Mouse (Mus musculus): ENCODE measurements around the gene Pcyt1a. TPM values are rescaled to one million over a fixed set of nuclear protein-coding genes. Genes with fewer than 3 reads are reported as not detected.

Gene Pcyt1a
- polyA plus RNA-seq, 1 experiment: 33.4 TPM

DNA sequence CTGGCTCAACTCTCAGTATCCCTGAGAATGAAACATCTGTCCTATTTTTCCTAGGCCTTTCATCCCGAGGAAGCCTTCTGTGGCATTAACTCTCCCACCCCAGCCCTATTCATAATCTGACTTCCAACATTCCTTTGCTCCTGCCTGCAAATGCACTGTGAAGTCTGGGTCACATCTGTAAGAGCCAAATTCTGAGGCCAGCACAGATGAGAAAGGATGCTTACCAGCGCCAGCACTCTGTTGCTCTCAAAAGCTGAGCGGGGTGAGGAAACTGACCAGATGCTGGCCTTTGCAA lies 34.2 kb upstream of the Pcyt1a start:
- Histone ChIP-seq H3K4me3 (replicated peaks; ENCODE audit: insufficient read depth, low read depth, low read length) (no peak overlapping the region), H3K4me1 (ENCODE audit: control insufficient read depth, insufficient read depth, low read length) (no peaks in the 10 kb centered on the region), H3K27me3 (ENCODE audit: control insufficient read depth, insufficient read depth, low read length) (no peaks in the 10 kb centered on the region), H3K27ac (ENCODE audit: insufficient read depth, low read length) (no peak overlapping the region)
- DNase-seq: no peak
- 63% methylated on average over 3 of the region's 3 CpGs for WGBS
- TF ChIP-seq CTCF (IDR thresholded peaks at IDR 0.05; ENCODE audit: borderline replicate concordance, insufficient read depth, low read depth, low read length): no peak
- no peak for TF ChIP-seq POLR2A (IDR thresholded peaks at IDR 0.05; ENCODE audit: borderline replicate concordance, insufficient read depth, low read length)

DNA sequence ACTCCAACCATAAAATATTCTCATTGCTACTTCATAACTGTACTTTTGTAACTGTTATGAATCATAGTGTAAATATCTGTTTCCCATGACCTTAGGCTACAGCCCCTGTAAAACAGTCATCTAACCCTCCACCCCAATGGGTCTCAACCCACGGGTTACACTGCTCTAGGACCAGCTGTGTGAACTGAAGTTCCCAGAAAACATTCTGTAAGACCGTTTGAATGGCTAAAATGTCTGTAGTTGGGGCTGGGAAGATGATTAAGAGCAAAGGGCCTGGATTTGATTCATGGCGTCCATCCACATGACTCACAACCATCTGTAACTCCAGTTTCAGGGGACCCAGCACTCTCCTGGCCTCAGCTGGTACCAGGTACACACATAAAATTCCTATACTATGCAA lies 32.5 kb upstream of the Pcyt1a start:
- TF ChIP-seq POLR2A (IDR thresholded peaks at IDR 0.05; ENCODE audit: borderline replicate concordance, insufficient read depth, low read length) (no peak), CTCF (IDR thresholded peaks at IDR 0.05; ENCODE audit: borderline replicate concordance, insufficient read depth, low read depth, low read length) (no peak)
- no peak overlapping the region for H3K27ac ChIP-seq (ENCODE audit: insufficient read depth, low read length)
- no peak for DNase-seq
- no peaks in the 10 kb centered on the region for H3K27me3 ChIP-seq (ENCODE audit: control insufficient read depth, insufficient read depth, low read length)
- 75% methylated on average over 3 of the region's 3 CpGs for WGBS
- no peak overlapping the region for H3K4me3 ChIP-seq (replicated peaks; ENCODE audit: insufficient read depth, low read depth, low read length)
- H3K4me1 ChIP-seq (ENCODE audit: control insufficient read depth, insufficient read depth, low read length): no peaks in the 10 kb centered on the region

- 84% methylated on average over 7 of the region's 7 CpGs for WGBS
- Histone ChIP-seq H3K4me3 (replicated peaks; ENCODE audit: insufficient read depth, low read depth, low read length) (no peak within 1 kb of the TSS), H3K4me1 (ENCODE audit: control insufficient read depth, insufficient read depth, low read length) (no peaks in the 10 kb centered on the region), H3K27me3 (ENCODE audit: control insufficient read depth, insufficient read depth, low read length) (no peaks in the 10 kb centered on the region), H3K27ac (ENCODE audit: insufficient read depth, low read length) (no peak within 1 kb of the TSS)
- TF ChIP-seq POLR2A (IDR thresholded peaks at IDR 0.05; ENCODE audit: borderline replicate concordance, insufficient read depth, low read length) (no peak), CTCF (IDR thresholded peaks at IDR 0.05; ENCODE audit: borderline replicate concordance, insufficient read depth, low read depth, low read length) (no peak)
- DNase-seq: no peak
Observed at GRCm38 (mm10) chr16:32400267-32400666, 30.5 kb upstream of the Pcyt1a start, which contains the start of gene Tm4sf19. Tm4sf19 (plus strand) TSS chr16:32400506.

- H3K27me3 ChIP-seq (ENCODE audit: control insufficient read depth, insufficient read depth, low read length): no peaks in the 10 kb centered on the region
- TF ChIP-seq POLR2A (IDR thresholded peaks at IDR 0.05; ENCODE audit: borderline replicate concordance, insufficient read depth, low read length) (no peak), CTCF (IDR thresholded peaks at IDR 0.05; ENCODE audit: borderline replicate concordance, insufficient read depth, low read depth, low read length) (no peak)
- H3K27ac ChIP-seq (ENCODE audit: insufficient read depth, low read length): no peak overlapping the region
- H3K4me3 ChIP-seq (replicated peaks; ENCODE audit: insufficient read depth, low read depth, low read length): no peak overlapping the region
- H3K4me1 ChIP-seq (ENCODE audit: control insufficient read depth, insufficient read depth, low read length): no peaks in the 10 kb centered on the region
- no peak for DNase-seq
- 83% methylated on average over 9 of the region's 9 CpGs for WGBS
Observed at GRCm38 (mm10) chr16:32401335-32401965, 29.3 kb upstream of the Pcyt1a start.

- Histone ChIP-seq H3K27ac (ENCODE audit: insufficient read depth, low read length) (no peak overlapping the region), H3K27me3 (ENCODE audit: control insufficient read depth, insufficient read depth, low read length) (no peaks in the 10 kb centered on the region), H3K4me1 (ENCODE audit: control insufficient read depth, insufficient read depth, low read length) (no peaks in the 10 kb centered on the region), H3K4me3 (replicated peaks; ENCODE audit: insufficient read depth, low read depth, low read length) (no peak overlapping the region)
- DNase-seq: no peak
- WGBS: 87% methylated on average over 3 of the region's 3 CpGs
- TF ChIP-seq CTCF (IDR thresholded peaks at IDR 0.05; ENCODE audit: borderline replicate concordance, insufficient read depth, low read depth, low read length) (no peak), POLR2A (IDR thresholded peaks at IDR 0.05; ENCODE audit: borderline replicate concordance, insufficient read depth, low read length) (no peak)
Observed at GRCm38 (mm10) chr16:32402818-32403217, 27.9 kb upstream of the Pcyt1a start.

DNA sequence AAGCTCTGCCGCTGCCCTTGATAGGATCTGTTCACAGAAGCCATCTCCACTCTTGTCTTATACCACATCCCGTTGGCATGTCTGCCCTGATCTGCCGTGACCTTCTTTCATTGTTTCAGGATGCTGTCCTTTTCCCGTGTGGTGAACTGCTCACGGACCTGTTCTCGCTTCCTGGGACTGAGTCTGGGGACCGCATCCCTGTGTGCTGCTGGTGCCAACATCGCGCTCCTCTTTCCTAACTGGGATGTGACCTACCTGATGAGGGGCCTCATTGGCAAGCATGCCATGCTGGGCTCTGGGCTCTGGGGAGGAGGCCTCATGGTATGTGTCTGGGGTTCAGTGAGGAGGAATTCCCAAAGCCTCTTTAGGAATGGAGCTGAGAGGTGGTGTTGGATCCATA lies 25.0 kb upstream of the Pcyt1a start:
- H3K27me3 ChIP-seq (ENCODE audit: control insufficient read depth, insufficient read depth, low read length): no peaks in the 10 kb centered on the region
- no peak for DNase-seq
- H3K4me1 ChIP-seq (ENCODE audit: control insufficient read depth, insufficient read depth, low read length): no peaks in the 10 kb centered on the region
- 78% methylated on average over 9 of the region's 9 CpGs for WGBS
- TF ChIP-seq POLR2A (IDR thresholded peaks at IDR 0.05; ENCODE audit: borderline replicate concordance, insufficient read depth, low read length): no peak
- no peak for TF ChIP-seq CTCF (IDR thresholded peaks at IDR 0.05; ENCODE audit: borderline replicate concordance, insufficient read depth, low read depth, low read length)
- H3K4me3 ChIP-seq (replicated peaks; ENCODE audit: insufficient read depth, low read depth, low read length): no peak overlapping the region
- H3K27ac ChIP-seq (ENCODE audit: insufficient read depth, low read length): no peak overlapping the region

DNA sequence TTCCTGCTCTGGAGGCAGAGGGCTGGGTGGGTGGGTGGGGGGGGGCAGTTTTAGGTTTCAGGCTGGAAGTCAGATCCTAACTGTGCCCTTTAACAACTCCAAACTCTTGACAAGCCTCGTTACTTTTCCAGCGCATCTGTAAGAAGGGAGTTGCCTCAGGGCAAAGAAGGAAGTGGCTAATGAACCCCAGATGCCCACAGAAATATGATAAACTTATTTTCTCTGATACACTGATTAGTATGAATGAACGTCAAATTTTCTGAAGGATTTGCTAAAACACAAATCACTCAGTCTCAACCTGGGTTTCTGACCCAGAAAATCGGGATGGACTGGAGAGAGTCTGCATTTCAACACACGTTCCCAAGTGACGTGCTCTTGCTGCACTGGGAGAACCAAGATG lies 24.1 kb upstream of the Pcyt1a start:
- H3K27ac ChIP-seq (ENCODE audit: insufficient read depth, low read length): no peak overlapping the region
- DNase-seq: no peak
- no peaks in the 10 kb centered on the region for H3K27me3 ChIP-seq (ENCODE audit: control insufficient read depth, insufficient read depth, low read length)
- no peak overlapping the region for H3K4me3 ChIP-seq (replicated peaks; ENCODE audit: insufficient read depth, low read depth, low read length)
- no peaks in the 10 kb centered on the region for H3K4me1 ChIP-seq (ENCODE audit: control insufficient read depth, insufficient read depth, low read length)
- TF ChIP-seq POLR2A (IDR thresholded peaks at IDR 0.05; ENCODE audit: borderline replicate concordance, insufficient read depth, low read length): no peak
- TF ChIP-seq CTCF (IDR thresholded peaks at IDR 0.05; ENCODE audit: borderline replicate concordance, insufficient read depth, low read depth, low read length): no peak
- 88% methylated on average over 6 of the region's 6 CpGs for WGBS

DNA sequence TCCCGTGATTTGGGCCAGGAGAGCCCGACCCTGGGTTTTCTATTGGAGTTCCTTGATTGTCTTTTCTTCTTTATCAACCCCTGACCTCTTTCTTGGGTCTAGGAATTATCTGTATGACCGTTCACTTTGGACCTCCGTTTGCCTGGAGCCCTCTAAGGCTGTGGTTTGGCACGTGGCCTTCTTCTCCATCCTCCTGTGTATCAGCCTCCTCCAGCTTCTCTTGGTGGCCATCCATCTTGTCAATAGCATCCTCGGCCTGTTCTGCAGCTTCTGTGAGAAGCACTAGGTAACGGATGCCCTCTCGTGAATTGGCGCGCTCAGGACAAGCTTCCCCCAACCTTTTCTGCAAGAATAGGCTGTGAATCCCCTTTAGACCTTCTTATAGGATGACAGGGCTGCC lies 23.0 kb upstream of the Pcyt1a start:
- TF ChIP-seq POLR2A (IDR thresholded peaks at IDR 0.05; ENCODE audit: borderline replicate concordance, insufficient read depth, low read length) (no peak), CTCF (IDR thresholded peaks at IDR 0.05; ENCODE audit: borderline replicate concordance, insufficient read depth, low read depth, low read length) (no peak)
- Histone ChIP-seq H3K4me1 (ENCODE audit: control insufficient read depth, insufficient read depth, low read length) (no peaks in the 10 kb centered on the region), H3K27me3 (ENCODE audit: control insufficient read depth, insufficient read depth, low read length) (no peaks in the 10 kb centered on the region), H3K27ac (ENCODE audit: insufficient read depth, low read length) (no peak overlapping the region), H3K4me3 (replicated peaks; ENCODE audit: insufficient read depth, low read depth, low read length) (no peak overlapping the region)
- no peak for DNase-seq
- 78% methylated on average over 10 of the region's 10 CpGs for WGBS
